Mouse (Mus musculus) neutrophil, adult 65 days (primary cell): Measurements from ENCODE around the gene Rexo5. TPM values are rescaled to one million over a fixed set of nuclear protein-coding genes. Genes with fewer than 3 reads are reported as not detected.

Source experiments
- total RNA-seq: library from RNA; stranded (reverse); gene quantifications from 2 replicates; pipeline ENCODE4 v1.2.4, GENCODE M21; 2023

Rexo5 gene
- total RNA-seq, result 8.9 and 13.4 TPM in 2 replicates

DNA sequence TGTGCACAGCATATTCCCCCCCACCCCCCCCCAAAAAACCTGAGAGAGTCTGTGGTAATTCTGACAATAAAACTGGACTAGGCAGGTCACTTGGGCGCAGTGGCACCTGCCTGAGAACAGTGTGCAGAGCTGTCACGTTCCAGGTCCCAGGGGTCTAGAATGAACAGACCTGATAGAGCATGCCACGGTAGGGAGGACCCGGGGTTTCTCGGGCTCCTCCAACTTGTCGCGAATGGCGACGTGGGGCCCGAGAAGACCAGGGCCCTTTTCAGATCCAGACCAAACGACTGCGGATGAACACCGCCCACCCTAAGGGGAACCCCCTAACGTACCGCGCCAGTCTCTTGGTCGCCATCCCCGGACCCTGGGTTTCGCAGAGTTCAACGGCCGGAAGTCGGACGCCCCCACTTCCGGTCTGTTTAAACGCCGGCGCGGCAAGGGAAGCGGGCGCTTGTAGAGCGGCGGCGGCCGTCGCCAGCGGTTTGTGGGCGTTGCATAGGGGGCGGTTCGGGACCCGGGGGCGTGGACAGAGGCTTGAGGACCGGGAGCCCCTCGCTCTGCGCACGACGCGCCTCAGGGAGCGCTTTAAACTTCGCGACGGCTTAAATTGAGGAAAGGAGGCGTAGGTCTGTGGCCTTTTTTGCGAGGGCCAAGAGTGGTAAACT is at the start of gene Rexo5, which contains the start of gene Eri2:
Rexo5 (plus strand) TSS at position 421 of the 665 bp plus-strand sequence.
Eri2 (minus strand) TSS at position 473 of the 665 bp plus-strand sequence.

GRCm38 (mm10) chr7:119760527-119760951 is 33.3 kb upstream of the Rexo5 start, which contains the start of gene Acsm3:
Gene Acsm3 (plus strand): TSS chr7:119760923.

DNA sequence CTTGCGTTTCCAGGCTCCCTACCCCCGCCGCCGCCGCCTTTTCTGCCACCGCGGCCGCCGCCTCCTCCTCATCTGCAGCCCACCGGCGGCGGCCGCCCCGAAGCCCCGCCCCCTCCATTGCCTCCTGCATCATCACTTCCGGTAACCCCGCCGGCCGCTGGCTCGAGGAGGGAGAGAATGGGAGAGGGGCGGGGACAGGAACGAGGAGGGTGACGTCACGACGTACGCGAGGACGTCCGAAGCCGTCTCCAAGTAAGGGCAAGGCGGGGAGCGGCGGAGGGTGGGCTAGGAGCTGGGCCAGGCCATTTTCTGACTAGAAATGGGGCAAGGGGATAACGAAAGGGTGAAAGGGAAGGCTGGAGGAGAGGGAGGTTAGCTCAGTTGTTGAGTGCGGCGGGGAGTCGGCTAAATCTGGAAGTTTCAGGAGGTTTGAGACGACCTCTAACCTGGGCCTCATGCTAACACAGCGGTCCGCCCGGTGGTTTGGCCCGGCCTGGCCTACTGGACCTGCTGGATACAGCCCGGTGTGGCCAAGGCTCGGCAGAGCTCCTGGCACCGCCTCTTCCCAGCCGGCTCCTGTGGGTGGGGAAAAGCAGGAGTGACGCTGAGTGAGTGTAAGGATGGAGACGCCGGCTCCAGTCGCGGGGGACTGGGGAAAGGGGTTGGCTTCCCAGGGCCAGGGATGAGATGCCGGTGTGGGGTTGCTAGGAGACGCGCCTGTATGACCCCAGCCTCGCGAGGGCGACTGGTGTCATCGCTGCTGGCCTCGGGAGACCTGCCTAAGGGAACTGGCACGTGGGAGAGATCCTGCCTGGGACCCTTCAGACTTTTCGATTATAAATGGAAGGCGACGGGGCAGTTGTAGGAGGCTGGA is 102.1 kb downstream of the Rexo5 start, which contains the start of the genes Lyrm1 and Dcun1d3:
Lyrm1 (plus strand) TSS at position 223 of the 874 bp plus-strand sequence.
Dcun1d3 (minus strand) TSS at position 660 of the 874 bp plus-strand sequence.

Other genes starting within 250 kb of the Rexo5 start
- gene Acsm2, start 239.7 kb upstream of the Rexo5 start, total RNA-seq, result not detected in 2 replicates
- not detected in 2 replicates for gene Acsm1, start 187.0 kb upstream of the Rexo5 start, total RNA-seq
- gene Acsm4, start 104.0 kb upstream of the Rexo5 start, total RNA-seq, result not detected in 2 replicates
- gene Thumpd1, start 73.2 kb upstream of the Rexo5 start, total RNA-seq, result 13.7 and 18.0 TPM in 2 replicates
- not detected in 2 replicates for gene Acsm3, start 33.1 kb upstream of the Rexo5 start, total RNA-seq
- 2.3 and 3.3 TPM in 2 replicates for gene Eri2, start 52 bp downstream of the Rexo5 start, total RNA-seq
- gene Lyrm1, start 101.9 kb downstream of the Rexo5 start, total RNA-seq, result 5.4 and 6.2 TPM in 2 replicates
- 16.0 and 23.1 TPM in 2 replicates for gene Dcun1d3, start 102.3 kb downstream of the Rexo5 start, total RNA-seq